Mouse (Mus musculus) midbrain, embryonic 11.5 days (tissue): ENCODE data around the gene Vpreb3. TPM values are rescaled to one million over a fixed set of nuclear protein-coding genes. Genes with fewer than 3 reads are reported as not detected.

Experiments
- ATAC-seq: fragments of 200-750 bp; cut with Nextera tagmentation; 2 replicates; pipeline ENCODE4 v1.8.0; 2017; ENCODE audit warnings: moderate TSS enrichment, moderate library complexity; ENCODE audit not compliant: low FRiP score
- DNase-seq: peaks from one replicate; pipeline ENCODE4 v3.0.0; 2015; ENCODE audit warnings: low spot score; ENCODE audit errors: missing footprints
- H3K27ac ChIP-seq: fragments of 300-500 bp; sonication (generic); 2 replicates; pipeline ENCODE4 v1.5.1; 2014; ENCODE audit warnings: low read depth, low read length
- H3K27me3 ChIP-seq: fragments of 300-500 bp; sonication (generic); 2 replicates; pipeline ENCODE4 v1.6.1; 2014; ENCODE audit warnings: mild to moderate bottlenecking, low read length, moderate library complexity, mixed read lengths; ENCODE audit not compliant: control insufficient read depth, insufficient read depth
- H3K36me3 ChIP-seq: fragments of 300-500 bp; sonication (generic); 2 replicates; pipeline ENCODE4 v1.6.1; 2014; ENCODE audit warnings: mild to moderate bottlenecking, low read length, moderate library complexity, mixed read lengths; ENCODE audit not compliant: control insufficient read depth, insufficient read depth
- H3K4me1 ChIP-seq: fragments of 300-500 bp; sonication (generic); 2 replicates; pipeline ENCODE4 v1.6.1; 2014; ENCODE audit warnings: low read length; ENCODE audit not compliant: control insufficient read depth, insufficient read depth
- H3K4me2 ChIP-seq: fragments of 300-500 bp; sonication (generic); 2 replicates; pipeline ENCODE4 v1.6.1; 2014; ENCODE audit warnings: mild to moderate bottlenecking, moderate library complexity
- H3K4me3 ChIP-seq: fragments of 300-500 bp; sonication (generic); 2 replicates; pipeline ENCODE4 v1.5.1; 2014; ENCODE audit warnings: low read depth, low read length
- H3K9ac ChIP-seq: fragments of 300-500 bp; sonication (generic); 2 replicates; pipeline ENCODE4 v1.6.1; 2014; ENCODE audit warnings: low read length
- H3K9me3 ChIP-seq: fragments of 300-500 bp; sonication (generic); 2 replicates; pipeline ENCODE4 v1.6.1; 2016; ENCODE audit warnings: low read length; ENCODE audit not compliant: control insufficient read depth
- WGBS: fragments of 180-500 bp; shearing (Covaris S2); extraction: QIAGEN DNeasy Blood & Tissue Kit; methylation state at CpG from one replicate; pipeline ENCODE4 v1.1.7; 2014; 5-methylcytosine and 5-hydroxymethylcytosine counted together
- polyA plus RNA-seq: library from polyadenylated mRNA; unstranded; fragments of >200 nt; fragmentation: Nextera tagmentation; extraction: Ambion mirVana; gene quantifications from 2 replicates; pipeline ENCODE4 v1.2.1, GENCODE M21; 2014

The Vpreb3 gene
- polyA plus RNA-seq, 1 experiment from 2014 or later: 0.70 TPM

DNA sequence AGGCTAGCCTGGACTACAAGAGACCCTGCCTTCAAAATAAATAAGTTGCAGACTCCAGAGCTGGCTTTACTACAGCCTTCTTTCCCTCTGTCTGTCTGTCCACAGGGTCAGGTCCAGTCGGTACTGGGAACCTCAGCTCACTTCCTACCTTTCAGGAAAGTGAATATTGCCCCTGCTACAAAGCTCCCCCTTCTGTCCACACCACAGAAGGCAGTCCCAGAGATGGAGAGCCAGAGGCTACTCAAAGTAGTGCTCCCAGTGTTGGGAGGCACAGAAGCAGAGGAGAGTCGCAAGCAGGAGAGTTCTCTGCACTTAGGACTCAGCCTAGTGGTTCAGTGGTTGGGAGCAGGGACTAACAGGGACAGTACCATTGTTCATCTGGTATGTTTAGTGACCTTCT is 18.5 kb upstream of the Vpreb3 start:
- Histone ChIP-seq H3K4me3 (no peak overlapping the region), H3K4me1 (peaks cover 18% of the 10 kb centered on the region), H3K4me2 (no peak overlapping the region), H3K27ac (no peak overlapping the region), H3K9ac (no peak overlapping the region), H3K36me3 (no peaks in the 10 kb centered on the region), H3K9me3 (no peaks in the 10 kb centered on the region), H3K27me3 (no peaks in the 10 kb centered on the region)
- no peak for DNase-seq
- WGBS: 66% methylated on average over 2 of the region's 2 CpGs
- ATAC-seq: no peak

DNA sequence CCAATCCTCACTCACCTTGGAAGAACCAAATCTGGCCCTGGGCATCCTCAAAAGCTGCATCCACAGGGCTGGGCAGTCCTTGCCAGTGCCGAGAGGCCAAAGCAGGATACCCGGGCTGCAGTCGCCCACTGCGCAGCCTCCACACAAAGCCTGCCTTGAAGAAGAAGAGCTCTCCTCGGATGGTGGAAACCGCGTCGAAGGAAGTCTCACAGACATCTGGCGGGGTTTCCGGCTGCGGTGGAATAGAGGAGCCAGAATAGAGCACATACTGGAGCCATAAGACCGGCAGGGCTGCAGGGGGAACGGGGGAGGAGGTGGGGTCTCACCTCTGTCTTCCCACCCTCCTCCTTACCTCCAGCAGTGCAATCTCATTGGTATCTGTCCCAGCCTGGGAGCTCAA is 16.5 kb upstream of the Vpreb3 start:
- no peak overlapping the region for H3K27ac ChIP-seq
- H3K4me3 ChIP-seq: no peak overlapping the region
- peaks cover 11% of the 10 kb centered on the region for H3K27me3 ChIP-seq
- WGBS: 78% methylated on average over 13 of the region's 13 CpGs
- no peak for ATAC-seq
- H3K4me1 ChIP-seq: peaks cover 13% of the 10 kb centered on the region
- no peak overlapping the region for H3K9ac ChIP-seq
- no peaks in the 10 kb centered on the region for H3K9me3 ChIP-seq
- no peak for DNase-seq
- H3K4me2 ChIP-seq: no peak overlapping the region
- H3K36me3 ChIP-seq: no peaks in the 10 kb centered on the region

DNA sequence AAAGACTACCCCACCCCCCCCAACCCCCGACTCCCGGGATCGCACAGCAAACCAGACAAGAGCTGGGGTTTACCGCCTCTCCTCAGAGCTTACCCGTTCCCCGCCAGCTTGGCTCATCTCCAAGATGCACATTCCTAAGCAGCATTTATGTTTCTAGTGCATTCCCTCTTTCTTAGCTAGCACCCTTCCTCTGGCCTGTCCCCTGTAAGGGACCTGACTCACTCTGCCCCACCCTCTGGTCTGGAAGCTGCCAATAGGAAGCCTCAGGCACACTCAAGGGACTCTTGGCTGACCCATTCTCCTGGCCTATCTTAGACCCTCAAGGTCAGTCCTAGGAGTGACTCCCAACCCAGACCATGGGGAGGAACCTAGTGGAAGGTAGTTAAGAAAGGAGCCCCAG is 12.6 kb upstream of the Vpreb3 start:
- H3K27ac ChIP-seq: no peak overlapping the region
- no peaks in the 10 kb centered on the region for H3K9me3 ChIP-seq
- no peak overlapping the region for H3K9ac ChIP-seq
- no peaks in the 10 kb centered on the region for H3K36me3 ChIP-seq
- peaks cover 29% of the 10 kb centered on the region for H3K27me3 ChIP-seq
- DNase-seq: no peak
- no peak overlapping the region for H3K4me3 ChIP-seq
- ATAC-seq: no peak
- H3K4me2 ChIP-seq: no peak overlapping the region
- H3K4me1 ChIP-seq: peaks cover 20% of the 10 kb centered on the region
- WGBS: 33% methylated on average over 6 of the region's 6 CpGs

GRCm38 (mm10) chr10:75931311-75931710 is 11.5 kb upstream of the Vpreb3 start:
- H3K4me1 ChIP-seq: peaks cover 28% of the 10 kb centered on the region
- DNase-seq (no peak), ATAC-seq (no peak)
- no peak overlapping the region for H3K27ac ChIP-seq
- peaks cover 39% of the 10 kb centered on the region for H3K27me3 ChIP-seq
- H3K9ac ChIP-seq: peak overlapping the region; percentile 3; the same call in 1 of the 2 replicates
- 22% methylated on average over 7 of the region's 7 CpGs for WGBS
- H3K4me2 ChIP-seq: peak overlapping the region; percentile 95
- H3K9me3 ChIP-seq: no peaks in the 10 kb centered on the region
- H3K36me3 ChIP-seq: no peaks in the 10 kb centered on the region
- H3K4me3 ChIP-seq: no peak overlapping the region

DNA sequence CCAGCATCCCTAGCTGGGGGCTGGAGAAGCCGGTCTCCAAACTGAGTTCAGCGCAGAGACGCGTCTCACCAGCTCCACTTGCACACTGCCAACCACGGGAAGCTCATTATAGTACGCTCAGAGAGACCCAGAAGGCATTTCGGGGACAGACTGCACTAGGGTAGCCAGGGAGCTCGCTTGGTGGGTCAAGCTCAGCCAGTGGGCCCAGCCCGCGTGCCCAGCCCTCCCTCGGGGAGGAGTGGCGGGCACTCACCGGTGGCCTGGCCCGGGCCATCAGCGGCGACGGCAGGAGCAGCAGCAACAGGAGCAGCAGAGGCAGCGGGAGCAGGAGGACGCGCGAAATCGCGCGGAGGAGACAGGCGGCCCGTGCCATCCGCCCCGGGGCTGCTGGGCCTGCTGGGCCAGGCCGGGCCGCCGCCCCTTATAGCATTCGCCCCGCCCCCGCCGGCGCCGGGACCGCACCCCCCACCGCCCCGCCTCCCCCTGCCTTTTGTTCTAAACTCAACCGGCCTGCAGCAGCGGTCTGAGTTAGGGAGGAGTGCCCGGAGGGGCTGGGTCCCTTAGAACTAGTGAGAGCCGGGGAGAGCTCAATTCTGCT is 10.7 kb upstream of the Vpreb3 start:
- H3K4me3 ChIP-seq: peak overlapping the region; percentile 54
- 1% methylated on average over 41 of the region's 44 CpGs for WGBS
- DNase-seq (peak; percentile 94), ATAC-seq (peak; percentile 80)
- peaks cover 28% of the 10 kb centered on the region for H3K4me1 ChIP-seq
- peak overlapping the region; percentile 95 for H3K4me2 ChIP-seq
- peak overlapping the region; percentile 86 for H3K9ac ChIP-seq
- no peak overlapping the region; the same call in 1 of the 2 replicates for H3K27ac ChIP-seq
- no peaks in the 10 kb centered on the region for H3K36me3 ChIP-seq
- H3K9me3 ChIP-seq: no peaks in the 10 kb centered on the region
- H3K27me3 ChIP-seq: peaks cover 48% of the 10 kb centered on the region

DNA sequence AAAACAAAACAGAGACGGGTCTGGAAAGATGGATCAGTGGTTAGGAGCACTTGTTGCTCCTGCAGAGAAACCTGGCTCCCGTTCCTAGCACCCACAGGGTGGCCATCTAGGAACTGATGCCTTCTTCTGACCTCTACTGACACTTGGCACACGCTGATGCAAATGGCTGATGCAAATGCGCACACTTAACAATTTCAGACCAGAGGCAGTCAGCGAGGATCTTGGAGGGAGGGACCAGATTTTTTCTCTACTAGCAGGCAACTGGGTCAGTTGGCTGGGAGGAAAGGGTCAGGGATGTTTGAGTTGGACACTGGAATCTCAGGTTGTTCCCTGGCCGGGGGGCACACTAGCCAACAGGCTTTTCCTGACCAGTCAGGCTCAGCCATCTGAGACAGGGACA is 10.0 kb upstream of the Vpreb3 start, which contains the start of gene Chchd10:
Gene Chchd10 (plus strand): TSS at position 240 of the 400 bp plus-strand sequence.
- H3K4me3 ChIP-seq: peak within 1 kb of the TSS; percentile 54
- peaks cover 28% of the 10 kb centered on the region for H3K4me1 ChIP-seq
- no peak within 1 kb of the TSS; the same call in 1 of the 2 replicates for H3K27ac ChIP-seq
- no peaks in the 10 kb centered on the region for H3K9me3 ChIP-seq
- 26% methylated on average over 6 of the region's 6 CpGs for WGBS
- no peak for DNase-seq
- H3K27me3 ChIP-seq: peaks cover 48% of the 10 kb centered on the region
- no peak for ATAC-seq
- peak within 1 kb of the TSS; percentile 95 for H3K4me2 ChIP-seq
- no peaks in the 10 kb centered on the region for H3K36me3 ChIP-seq
- H3K9ac ChIP-seq: peak within 1 kb of the TSS; percentile 86

DNA sequence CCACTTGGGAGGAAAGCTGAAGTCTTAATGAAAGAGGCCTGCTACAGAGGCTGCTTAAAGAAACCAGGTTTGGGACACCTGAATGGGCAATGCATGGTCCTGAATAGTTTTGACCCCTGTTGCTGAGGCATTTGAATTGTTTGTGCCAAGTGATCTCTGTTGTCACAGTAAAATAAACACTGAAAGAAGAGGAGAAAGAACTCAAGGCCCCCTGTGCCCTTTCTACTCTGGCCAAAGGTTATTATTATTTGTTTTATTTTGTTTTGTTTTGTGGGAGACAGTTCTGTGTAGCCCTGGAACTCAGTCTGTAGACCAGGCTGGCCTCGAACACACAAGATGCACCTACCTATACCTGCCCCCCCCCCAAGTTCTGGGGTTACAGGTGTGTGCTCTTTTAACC is 7.9 kb upstream of the Vpreb3 start:
- Histone ChIP-seq H3K9ac (no peak overlapping the region), H3K27ac (no peak overlapping the region), H3K4me1 (peaks cover 28% of the 10 kb centered on the region), H3K27me3 (peaks cover 48% of the 10 kb centered on the region), H3K9me3 (no peaks in the 10 kb centered on the region), H3K36me3 (no peaks in the 10 kb centered on the region), H3K4me3 (peak overlapping the region; percentile 48; the same call in 1 of the 2 replicates), H3K4me2 (peak overlapping the region; percentile 90)
- WGBS: 88% methylated on average over 1 of the region's 1 CpGs
- DNase-seq (no peak), ATAC-seq (no peak)

DNA sequence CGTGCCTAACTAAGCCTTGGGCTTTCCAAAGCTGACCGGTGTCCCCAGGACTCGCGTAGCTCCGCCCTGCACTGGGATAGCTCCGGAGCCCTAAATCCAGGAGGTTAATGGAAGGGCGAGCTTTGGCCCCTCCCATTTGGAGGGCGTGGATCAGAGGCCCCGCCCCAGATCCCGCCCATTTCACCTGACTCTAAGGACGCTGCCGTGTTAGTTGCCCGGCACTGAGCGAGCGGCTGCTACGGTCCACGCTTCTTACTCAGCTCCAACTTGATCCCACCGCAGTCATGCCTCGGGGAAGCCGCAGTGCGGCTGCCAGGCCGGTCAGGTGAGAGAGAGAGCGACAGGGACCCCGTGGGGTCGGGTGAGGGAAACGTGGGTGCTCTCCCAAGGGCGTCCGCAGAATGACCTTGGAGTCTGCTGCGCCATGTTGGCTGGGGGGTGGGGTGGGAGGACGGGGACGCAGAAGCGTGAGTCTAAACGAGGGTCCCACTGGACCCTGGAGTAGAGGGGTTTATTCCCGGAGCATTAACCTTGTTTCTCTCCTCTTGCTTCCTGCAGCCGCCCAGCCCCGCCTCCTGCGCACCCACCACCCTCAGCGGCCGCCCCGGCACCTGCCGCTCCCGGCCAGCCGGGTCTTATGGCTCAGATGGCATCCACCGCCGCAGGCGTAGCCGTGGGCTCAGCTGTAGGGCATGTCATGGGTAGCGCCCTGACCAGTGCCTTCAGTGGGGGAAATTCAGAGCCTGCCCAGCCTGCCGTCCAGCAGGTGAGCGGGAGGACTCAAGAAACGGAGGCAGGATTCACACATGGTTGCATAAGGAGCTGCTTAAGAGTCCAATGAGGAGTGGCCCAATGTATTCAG is 6.9 kb upstream of the Vpreb3 start, which contains the start of gene Mmp11:
Gene Mmp11 (minus strand): TSS at position 817 of the 862 bp plus-strand sequence.
- peak within 1 kb of the TSS; percentile 90 for H3K4me2 ChIP-seq
- peak; percentile 97 for DNase-seq
- H3K9me3 ChIP-seq: no peaks in the 10 kb centered on the region
- ATAC-seq: peak; percentile 57
- H3K27me3 ChIP-seq: peaks cover 41% of the 10 kb centered on the region
- peak within 1 kb of the TSS; percentile 48 for H3K4me3 ChIP-seq
- H3K9ac ChIP-seq: peak within 1 kb of the TSS; percentile 49
- no peak within 1 kb of the TSS for H3K27ac ChIP-seq
- no peaks in the 10 kb centered on the region for H3K36me3 ChIP-seq
- 2% methylated on average over 49 of the region's 51 CpGs for WGBS
- H3K4me1 ChIP-seq: peaks cover 28% of the 10 kb centered on the region
